Mouse (Mus musculus): ENCODE results near the gene Thbs2.

DNA sequence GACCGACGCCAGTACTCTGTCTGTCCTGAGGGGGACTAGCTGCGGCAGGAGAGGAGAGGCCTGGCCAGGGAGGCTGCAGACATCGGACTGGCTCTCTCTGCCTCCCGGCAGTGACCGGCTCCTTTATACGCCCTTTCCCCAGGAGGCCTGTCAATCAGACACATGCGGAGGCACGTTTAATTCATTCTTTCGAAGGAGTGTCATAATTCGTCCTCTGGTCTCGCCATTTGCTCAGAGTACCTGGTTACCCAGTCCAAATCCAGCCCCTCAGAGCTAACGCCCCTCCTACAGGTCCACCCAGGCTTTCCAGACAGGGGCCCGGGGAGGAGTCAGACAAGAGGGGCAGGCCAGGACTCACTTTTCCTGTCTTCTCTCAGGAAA, at the start of gene Thbs2:
- TF ChIP-seq POLR2A (IDR thresholded peaks at IDR 0.05; ENCODE audit: borderline replicate concordance, insufficient read depth, low read length) (no peak), CTCF (IDR thresholded peaks at IDR 0.05; ENCODE audit: borderline replicate concordance, insufficient read depth, low read depth, low read length) (no peak)

Measured in cerebellum, adult 2 months (tissue).